Mouse (Mus musculus) hindbrain, postnatal 0 days (tissue): Measurements from ENCODE around the gene Nr2e3. TPM values are rescaled to one million over a fixed set of nuclear protein-coding genes. Genes with fewer than 3 reads are reported as not detected.
A peak's percentile ranks its signal among the peaks of the same experiment; 100 is the strongest.

ENCODE experiments used
- ATAC-seq: fragments of 200-750 bp; cut with Nextera tagmentation; 2 replicates; pipeline ENCODE4 v1.8.0; 2017; ENCODE audit warnings: mild to moderate bottlenecking, moderate TSS enrichment, moderate library complexity
- DNase-seq: peaks from one replicate; pipeline ENCODE4 v3.0.0-alpha.2; 2015; ENCODE audit warnings: low spot score
- H3K27ac ChIP-seq: fragments of 300-500 bp; sonication (generic); 2 replicates; pipeline ENCODE4 v1.5.1; 2014; ENCODE audit warnings: mild to moderate bottlenecking
- H3K27me3 ChIP-seq: fragments of 300-500 bp; sonication (generic); 2 replicates; pipeline ENCODE4 v1.6.1; 2014; ENCODE audit warnings: low read length, mixed read lengths; ENCODE audit not compliant: insufficient read depth
- H3K36me3 ChIP-seq: fragments of 300-500 bp; sonication (generic); 2 replicates; pipeline ENCODE4 v1.6.1; 2014; ENCODE audit warnings: low read length, mixed read lengths; ENCODE audit not compliant: insufficient read depth
- H3K4me1 ChIP-seq: fragments of 300-500 bp; sonication (generic); 2 replicates; pipeline ENCODE4 v1.6.1; 2014; ENCODE audit warnings: antibody characterized with exemption, low read length, mixed read lengths; ENCODE audit not compliant: insufficient read depth
- H3K4me2 ChIP-seq: fragments of 300-500 bp; sonication (generic); 2 replicates; pipeline ENCODE4 v1.6.1; 2014; ENCODE audit warnings: low read depth, mild to moderate bottlenecking, low read length, moderate library complexity, mixed read lengths
- H3K4me3 ChIP-seq: fragments of 300-500 bp; sonication (generic); 2 replicates; pipeline ENCODE4 v1.5.1; 2014; ENCODE audit warnings: low read length
- H3K9ac ChIP-seq: fragments of 300-500 bp; sonication (generic); replicated peaks from 2 replicates; pipeline ENCODE4 v1.6.1; 2014; ENCODE audit warnings: mild to moderate bottlenecking, low read length, moderate library complexity, mixed read lengths
- H3K9me3 ChIP-seq: fragments of 300-500 bp; sonication (generic); 2 replicates; pipeline ENCODE4 v1.6.1; 2016; ENCODE audit warnings: low read length, mixed read lengths
- CTCF ChIP-seq: IDR thresholded peaks from 2 replicates; pipeline ENCODE4 v1.5.1; 2016; ENCODE audit warnings: antibody characterized with exemption, control low read depth, low read depth
- WGBS: fragments of 180-500 bp; shearing (Covaris S2); extraction: QIAGEN DNeasy Blood & Tissue Kit; methylation state at CpG from one replicate; pipeline ENCODE4 v1.1.7; 2014; 5-methylcytosine and 5-hydroxymethylcytosine counted together
- polyA plus RNA-seq: library from polyadenylated mRNA; unstranded; fragments of >200 nt; fragmentation: Nextera tagmentation; extraction: Ambion mirVana; gene quantifications from 2 replicates; pipeline ENCODE4 v1.2.1, GENCODE M21; 2015
- total RNA-seq: library from RNA; depleted of rRNA; stranded (reverse); fragments of >200 nt; gene quantifications from 2 replicates; pipeline ENCODE4 v1.2.3, GENCODE M21; 2014

Gene Nr2e3
- total and polyA plus RNA-seq, 2 experiments from 2014 or later: not detected

DNA sequence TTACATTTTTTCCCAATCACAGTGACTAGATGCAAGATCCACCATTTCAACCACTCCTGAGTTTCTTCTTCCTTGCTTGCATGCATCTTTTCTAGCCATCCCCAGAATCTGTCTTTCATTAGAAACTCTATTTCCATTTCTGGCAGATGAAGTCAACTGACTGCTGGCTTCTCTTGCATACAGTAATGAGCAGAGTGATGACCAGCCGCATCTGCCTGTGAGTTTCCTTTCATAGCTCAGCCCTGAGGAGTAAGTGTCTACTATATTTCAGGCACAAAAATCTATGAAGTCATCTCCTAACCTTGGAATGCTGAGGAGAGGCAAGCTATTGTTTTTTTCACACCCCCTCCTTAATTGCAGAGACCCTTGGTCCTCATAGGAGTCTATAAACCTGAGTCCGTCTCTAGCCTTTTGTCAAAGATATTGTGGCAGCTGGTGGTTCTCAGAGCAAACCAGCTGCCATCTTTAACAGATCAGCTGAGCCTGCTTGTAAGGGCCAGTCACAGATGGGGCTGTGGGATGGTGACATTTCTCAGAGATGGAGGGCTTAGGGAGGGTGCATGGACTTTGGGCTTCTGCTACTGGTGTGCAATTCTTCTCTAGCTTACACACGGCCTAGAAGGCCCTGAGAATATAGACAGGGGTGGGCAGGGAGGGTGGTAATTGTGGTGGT is 25.6 kb upstream of the Nr2e3 start:
- Histone ChIP-seq H3K36me3 (no peaks in the 10 kb centered on the region), H3K4me1 (no peaks in the 10 kb centered on the region), H3K9me3 (no peaks in the 10 kb centered on the region), H3K27ac (no peak overlapping the region), H3K4me2 (no peak overlapping the region), H3K9ac (no peak overlapping the region), H3K27me3 (no peaks in the 10 kb centered on the region), H3K4me3 (no peak overlapping the region)
- no peak for DNase-seq
- TF ChIP-seq CTCF: no peak
- WGBS: 78% methylated on average over 3 of the region's 3 CpGs
- ATAC-seq: no peak

DNA sequence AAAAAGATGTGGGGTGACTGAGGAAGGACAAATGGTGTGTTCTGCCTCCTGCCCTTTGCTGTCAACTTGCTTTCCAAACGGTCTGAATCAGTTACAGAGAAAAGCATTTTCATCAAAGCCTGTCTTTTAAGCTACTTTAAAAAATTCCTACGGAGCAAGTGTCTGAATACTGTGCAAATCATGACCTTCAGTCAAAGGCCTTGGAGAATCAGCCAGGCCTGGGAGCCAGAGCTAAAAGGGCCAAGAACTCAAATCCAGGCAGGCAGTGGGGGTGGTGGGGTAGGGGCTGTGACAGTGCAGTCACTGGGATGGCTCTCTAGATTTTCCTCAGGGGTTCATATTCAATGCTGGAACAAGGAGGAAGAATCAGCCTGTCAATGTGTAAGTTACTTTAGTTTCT is 20.7 kb upstream of the Nr2e3 start:
- no peak overlapping the region for H3K4me2 ChIP-seq
- DNase-seq: no peak
- no peaks in the 10 kb centered on the region for H3K4me1 ChIP-seq
- ATAC-seq: no peak
- H3K36me3 ChIP-seq: no peaks in the 10 kb centered on the region
- no peaks in the 10 kb centered on the region for H3K27me3 ChIP-seq
- no peak overlapping the region for H3K9ac ChIP-seq
- WGBS: 51% methylated on average over 2 of the region's 2 CpGs
- no peaks in the 10 kb centered on the region for H3K9me3 ChIP-seq
- H3K27ac ChIP-seq: no peak overlapping the region
- no peak overlapping the region for H3K4me3 ChIP-seq
- no peak for TF ChIP-seq CTCF

DNA sequence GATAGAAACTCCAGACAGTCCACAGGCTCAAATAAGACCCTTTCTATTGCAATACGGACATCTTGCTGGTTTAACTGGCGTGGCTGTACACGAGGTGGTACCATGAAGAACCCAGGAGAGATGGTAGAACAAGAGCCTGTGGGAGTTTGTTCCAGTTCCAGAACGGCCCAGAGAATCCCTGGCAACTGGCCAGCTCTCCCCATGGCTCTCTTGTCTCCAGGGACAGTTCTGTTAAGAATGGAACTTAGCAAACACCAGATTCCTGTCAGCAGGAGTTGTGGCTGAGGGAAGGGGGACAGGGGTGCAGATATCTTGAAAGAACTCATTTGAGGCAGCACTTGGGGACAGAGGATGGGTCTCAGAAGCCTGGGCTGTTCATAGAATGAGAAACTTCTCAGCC is 10.8 kb upstream of the Nr2e3 start:
- Histone ChIP-seq H3K4me3 (no peak overlapping the region), H3K27ac (no peak overlapping the region), H3K36me3 (no peaks in the 10 kb centered on the region), H3K4me2 (no peak overlapping the region), H3K27me3 (no peaks in the 10 kb centered on the region), H3K9ac (no peak overlapping the region), H3K9me3 (no peaks in the 10 kb centered on the region), H3K4me1 (no peaks in the 10 kb centered on the region)
- 56% methylated on average over 4 of the region's 4 CpGs for WGBS
- TF ChIP-seq CTCF: no peak
- DNase-seq (no peak), ATAC-seq (no peak)

DNA sequence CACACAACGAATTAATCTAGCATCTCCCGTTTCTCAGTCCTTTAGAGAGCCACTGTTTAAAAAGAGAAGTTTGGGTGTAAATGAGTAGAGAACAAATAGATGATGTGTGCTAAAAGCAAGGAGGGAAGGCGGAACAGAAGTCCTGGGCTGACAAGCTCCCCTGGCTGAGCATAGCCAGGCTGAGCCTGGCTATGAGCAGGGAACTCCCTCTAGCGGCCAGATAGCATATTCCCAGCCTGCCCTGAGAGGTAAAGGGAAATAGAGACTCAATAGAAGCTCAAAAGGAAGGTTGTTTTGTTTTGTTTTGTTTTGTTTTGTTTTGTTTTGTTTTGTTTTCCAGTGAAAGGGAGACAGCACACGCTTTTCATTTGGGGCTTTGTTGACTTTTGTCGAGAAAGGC is 8.9 kb upstream of the Nr2e3 start:
- H3K36me3 ChIP-seq: no peaks in the 10 kb centered on the region
- no peaks in the 10 kb centered on the region for H3K4me1 ChIP-seq
- H3K9ac ChIP-seq: no peak overlapping the region
- no peaks in the 10 kb centered on the region for H3K27me3 ChIP-seq
- no peak overlapping the region for H3K4me2 ChIP-seq
- no peak overlapping the region for H3K4me3 ChIP-seq
- WGBS: 29% methylated on average over 6 of the region's 6 CpGs
- no peak overlapping the region for H3K27ac ChIP-seq
- TF ChIP-seq CTCF: peak; percentile 94
- H3K9me3 ChIP-seq: no peaks in the 10 kb centered on the region
- DNase-seq: peak; percentile 90
- ATAC-seq: peak; percentile 81; the same call in 1 of the 2 replicates

DNA sequence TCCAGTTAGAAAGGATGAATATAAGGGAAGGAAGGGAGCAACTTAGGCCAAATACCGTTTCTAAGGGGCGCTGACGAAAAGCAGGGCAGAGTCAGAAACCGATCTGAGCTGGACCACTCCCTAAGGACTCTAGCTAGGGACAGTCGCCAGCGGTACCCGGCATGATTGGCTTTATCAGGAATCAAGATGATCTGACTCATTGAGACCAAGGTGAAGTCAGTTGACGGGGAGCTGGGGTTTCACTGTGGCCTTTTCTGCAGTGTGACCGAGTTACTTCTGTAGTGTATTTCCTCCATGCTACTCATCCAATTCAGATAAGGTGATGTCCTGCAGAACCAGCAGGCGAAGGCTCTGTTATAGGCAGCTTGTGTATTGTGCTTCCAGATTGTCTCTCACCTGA is 4.6 kb upstream of the Nr2e3 start:
- ATAC-seq: no peak
- H3K36me3 ChIP-seq: no peaks in the 10 kb centered on the region
- no peak overlapping the region for H3K9ac ChIP-seq
- no peak for DNase-seq
- 85% methylated on average over 10 of the region's 10 CpGs for WGBS
- H3K9me3 ChIP-seq: no peaks in the 10 kb centered on the region
- H3K4me2 ChIP-seq: no peak overlapping the region
- H3K27ac ChIP-seq: no peak overlapping the region
- H3K4me3 ChIP-seq: no peak overlapping the region
- H3K27me3 ChIP-seq: no peaks in the 10 kb centered on the region
- no peaks in the 10 kb centered on the region for H3K4me1 ChIP-seq
- TF ChIP-seq CTCF: no peak

DNA sequence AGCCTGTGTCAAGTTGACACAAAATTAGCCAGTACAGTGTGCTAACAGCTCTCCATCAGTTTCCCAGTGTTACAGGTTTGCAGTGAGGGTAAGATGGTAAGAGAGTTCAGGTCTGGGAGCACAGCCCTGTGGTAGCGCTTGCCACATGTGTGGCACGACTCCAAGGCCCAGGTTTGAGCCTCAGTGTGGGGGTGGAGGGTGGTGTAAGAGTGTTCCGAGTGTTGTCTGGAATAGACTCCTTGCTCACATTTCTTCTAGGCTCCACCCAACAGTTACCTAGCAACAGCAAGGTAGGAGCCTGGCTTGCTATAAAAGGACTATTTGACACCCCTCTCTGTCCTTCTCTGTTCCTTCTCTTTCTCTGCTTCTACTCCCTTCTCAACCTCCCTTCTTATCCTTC is 3.9 kb upstream of the Nr2e3 start:
- WGBS: 58% methylated on average over 3 of the region's 3 CpGs
- no peak for TF ChIP-seq CTCF
- no peaks in the 10 kb centered on the region for H3K27me3 ChIP-seq
- H3K27ac ChIP-seq: no peak overlapping the region
- H3K9me3 ChIP-seq: no peaks in the 10 kb centered on the region
- no peak overlapping the region for H3K4me2 ChIP-seq
- H3K36me3 ChIP-seq: no peaks in the 10 kb centered on the region
- H3K4me1 ChIP-seq: no peaks in the 10 kb centered on the region
- no peak for ATAC-seq
- DNase-seq: no peak
- H3K4me3 ChIP-seq: no peak overlapping the region
- no peak overlapping the region for H3K9ac ChIP-seq

DNA sequence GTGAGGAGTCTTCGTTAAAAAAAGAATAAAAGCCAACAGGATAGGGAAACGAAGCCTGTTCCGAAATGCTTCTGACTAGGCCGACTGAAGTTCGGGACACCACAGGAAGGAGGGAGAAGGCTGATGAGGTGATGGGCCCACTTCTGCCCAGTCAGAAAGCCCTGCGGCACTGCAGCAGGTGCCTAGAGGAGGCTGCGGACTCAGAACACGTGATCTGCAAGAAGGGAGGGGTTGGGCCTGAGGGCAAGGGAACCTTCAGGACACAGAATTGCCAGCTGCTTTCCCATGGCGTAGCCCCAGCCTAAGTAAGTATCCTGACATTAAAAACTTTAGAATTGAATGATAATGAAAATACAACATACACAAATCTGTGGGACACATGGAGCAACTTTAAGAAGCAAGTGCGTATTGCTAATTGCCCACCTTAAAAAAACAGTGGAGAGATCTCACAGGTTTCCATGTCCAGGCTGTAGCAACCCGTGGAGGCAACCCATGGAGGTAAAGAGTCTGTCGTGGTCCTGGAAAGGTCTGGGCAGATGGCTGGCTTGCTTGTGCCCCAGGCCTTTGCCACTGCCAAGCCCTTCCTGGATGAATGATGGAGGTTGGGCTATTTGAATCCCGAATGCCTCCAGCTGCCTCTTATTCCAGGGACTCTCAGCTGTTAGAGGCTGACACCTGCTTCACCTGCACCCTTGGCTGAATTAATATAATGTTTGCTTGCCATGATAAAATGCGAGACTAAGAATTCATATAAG is 919 bp upstream of the Nr2e3 start:
- Histone ChIP-seq H3K36me3 (no peaks in the 10 kb centered on the region), H3K27me3 (no peaks in the 10 kb centered on the region), H3K4me1 (no peaks in the 10 kb centered on the region), H3K9ac (no peak overlapping the region), H3K9me3 (no peaks in the 10 kb centered on the region), H3K4me3 (no peak overlapping the region), H3K27ac (no peak overlapping the region), H3K4me2 (no peak overlapping the region)
- 57% methylated on average over 14 of the region's 14 CpGs for WGBS
- DNase-seq (no peak), ATAC-seq (no peak)
- no peak for TF ChIP-seq CTCF
